Mouse (Mus musculus) megakaryocyte, embryonic 14.5 days (primary cell): Measurements from ENCODE around the gene Tcea3.

Experiments
- FLI1 ChIP-seq: IDR thresholded peaks from 2 replicates; pipeline ENCODE4 v1.6.1; 2012; ENCODE audit warnings: low read length, inconsistent platforms, mixed read lengths
- GATA1 ChIP-seq: IDR thresholded peaks from 3 replicates; pipeline ENCODE4 v1.6.1; 2012; ENCODE audit warnings: mixed read lengths, low read length, inconsistent platforms, borderline replicate concordance

GRCm38 (mm10) chr4:136284455-136284854 lies 36.9 kb downstream of the Tcea3 start, which contains the start of gene Zfp46:
- TF ChIP-seq GATA1 (no peak), FLI1 (no peak)
